Comparison of ENCODE assay signal across 9 mouse cellular contexts in genomic region chr13:49291398-49291797, GRCm38 (mm10). TPM values are rescaled to one million over a fixed set of nuclear protein-coding genes. Genes with fewer than 3 reads are reported as not detected.
DNase-seq lines count a peak whose midpoint lies in the region; TF ChIP-seq lines count a peak whose summit lies in the region.
"Had no signal": no experiment of that assay in that cellular context is flagged by ENCODE, and none has a peak within 500 bp of the region (broad histone marks: within the 10 kb centered on the region; RNA-seq: fewer than 3 reads in every experiment).

No protein-coding gene starts in this region.

- no peaks in the 10 kb centered on the region for H3K27me3 ChIP-seq in MEL (ENCODE audit: control insufficient read depth in 1 of 2, insufficient read depth in 2 of 2, low read length in 2 of 2)
- H3K27me3 ChIP-seq in testis, adult 2 months (ENCODE audit: control insufficient read depth, insufficient read depth, low read length), result no peaks in the 10 kb centered on the region
- H3K27me3 ChIP-seq: heart, embryonic 15.5 days had no signal

- no peak for TF ChIP-seq EP300 in MEL (IDR thresholded peaks at IDR 0.05; ENCODE audit: low read depth in 1 of 2, low read length in 2 of 2)

- H3K79me2 ChIP-seq in MEL (ENCODE audit: control insufficient read depth, insufficient read depth, low read length, poor library complexity), result no peaks in the 10 kb centered on the region

- peak; percentile 76 for TF ChIP-seq CTCF in layer of hippocampus, adult 2 months (conservative IDR thresholded peaks at IDR 0.05)
- peak; percentile 73 to 92 (median 75) for TF ChIP-seq CTCF in MEL (IDR thresholded peaks at IDR 0.05 in 2 of 3, conservative IDR thresholded peaks at IDR 0.05 in 1 of 3; ENCODE audit: control insufficient read depth in 1 of 3, insufficient read depth in 1 of 3, low read depth in 2 of 3, low read length in 3 of 3, poor library complexity in 1 of 3, severe bottlenecking in 1 of 3)
- TF ChIP-seq CTCF in testis, adult 2 months (IDR thresholded peaks at IDR 0.05; ENCODE audit: control insufficient read depth, insufficient read depth, insufficient replicate concordance, low read depth, low read length), result peak; percentile 42; the same call in 1 of the 2 replicates

- peaks cover 0 to 4% of the 10 kb centered on the region in 2 experiments; a peak in 2 of 4 replicates for H3K36me3 ChIP-seq in MEL (ENCODE audit: control insufficient read depth in 1 of 2, insufficient read depth in 2 of 2, low read length in 2 of 2)
- H3K36me3 ChIP-seq in testis, adult 2 months (ENCODE audit: control insufficient read depth, insufficient read depth, low read length), result no peaks in the 10 kb centered on the region
- H3K36me3 ChIP-seq: heart, embryonic 15.5 days had no signal

- H3K9me3 ChIP-seq in MEL (replicated peaks; ENCODE audit: insufficient read depth, low read length), result no peaks in the 10 kb centered on the region
- H3K9me3 ChIP-seq: heart, embryonic 15.5 days had no signal

- no peak for TF ChIP-seq POLR2A in MEL (IDR thresholded peaks at IDR 0.05; ENCODE audit: control insufficient read depth in 1 of 2, insufficient read depth in 1 of 2, low read depth in 1 of 2, low read length in 2 of 2, poor library complexity in 1 of 2)
- no peak for TF ChIP-seq POLR2A in testis, adult 2 months (IDR thresholded peaks at IDR 0.05; ENCODE audit: control insufficient read depth, low read depth, low read length)

- H3K4me1 ChIP-seq in MEL (ENCODE audit: control insufficient read depth in 1 of 2, insufficient read depth in 2 of 2, low read length in 2 of 2), result 0 out of 4 replicates have a peak, but pooled peaks cover 0 to 3% of the 10 kb centered on the region in 2 experiments
- H3K4me1 ChIP-seq in testis, adult 2 months (ENCODE audit: control insufficient read depth, insufficient read depth, low read length), result no peaks in the 10 kb centered on the region
- H3K4me1 ChIP-seq: heart, embryonic 15.5 days had no signal

- H3K4me3 ChIP-seq in layer of hippocampus, adult 2 months, result no peak overlapping the region
- H3K4me3 ChIP-seq in MEL (ENCODE audit: control insufficient read depth in 1 of 2, insufficient read depth in 1 of 2, low read depth in 2 of 2, low read length in 2 of 2), result no peak overlapping the region
- no peak overlapping the region for H3K4me3 ChIP-seq in testis, adult 2 months (ENCODE audit: control insufficient read depth, low read depth, low read length)
- H3K4me3 ChIP-seq: heart, embryonic 15.5 days had no signal

- DNase-seq in layer of hippocampus, adult 2 months (ENCODE audit: low spot score in 2 of 2), result no peak
- DNase-seq in layer of hippocampus, postnatal 25 days (ENCODE audit: extremely low spot score in 1 of 2, low spot score in 1 of 2), result no peak
- DNase-seq in MEL (ENCODE audit: low read depth, low spot score) (peak; percentile 66), adipocyte (ENCODE audit: low spot score) (no peak)
- DNase-seq in forelimb bud, embryonic 11.5 days (ENCODE audit: low read depth, low spot score), result peak; percentile 12
- no peak for DNase-seq in Muller cell, postnatal 12 days (ENCODE audit: inconsistent ontology term)
- no peak for DNase-seq in right cerebral cortex, postnatal 36 days (ENCODE audit: low spot score in 2 of 2)

- H3K27ac ChIP-seq in layer of hippocampus, adult 2 months, result no peak overlapping the region
- H3K27ac ChIP-seq in MEL (ENCODE audit: control insufficient read depth, low read depth, low read length), result no peak overlapping the region
- no peak overlapping the region for H3K27ac ChIP-seq in testis, adult 2 months (ENCODE audit: control insufficient read depth, insufficient read depth, low read depth, low read length)
- H3K27ac ChIP-seq: heart, embryonic 15.5 days had no signal

- TF ChIP-seq RAD21 in MEL (IDR thresholded peaks at IDR 0.05; ENCODE audit: low read depth, low read length), result peak; percentile 42

- H3K9ac ChIP-seq in MEL (ENCODE audit: control insufficient read depth, low read depth, low read length, poor library complexity, severe bottlenecking), result no peak overlapping the region
- H3K9ac ChIP-seq: heart, embryonic 15.5 days had no signal

TF ChIP-seq in MEL, 35 proteins besides CTCF, POLR2A, EP300 and RAD21:
- TF ChIP-seq ZC3H11A (IDR thresholded peaks at IDR 0.05; ENCODE audit: low read depth, low read length) (peak; percentile 26; the same call in 1 of the 2 replicates), ELF1 (IDR thresholded peaks at IDR 0.05; ENCODE audit: low read depth, low read length) (no peak), SMC3 (IDR thresholded peaks at IDR 0.05; ENCODE audit: low read depth, low read length) (peak; percentile 69), ETS1 (IDR thresholded peaks at IDR 0.05; ENCODE audit: low read depth, low read length) (no peak), NELFE (IDR thresholded peaks at IDR 0.05; ENCODE audit: low read depth, low read length) (no peak), TAL1 (IDR thresholded peaks at IDR 0.05; ENCODE audit: low read length) (no peak), UBTF (IDR thresholded peaks at IDR 0.05; ENCODE audit: borderline replicate concordance, insufficient read depth, low read depth, low read length) (no peak), CHD2 (IDR thresholded peaks at IDR 0.05; ENCODE audit: low read length) (no peak), MAFK (IDR thresholded peaks at IDR 0.05; ENCODE audit: borderline replicate concordance, low read depth, low read length) (no peak), MAX (IDR thresholded peaks at IDR 0.05; ENCODE audit: low read length) (no peak), KAT2A (conservative IDR thresholded peaks at IDR 0.05; ENCODE audit: low read depth, low read length) (no peak), POLR2AphosphoS2 (IDR thresholded peaks at IDR 0.05; ENCODE audit: low read length) (no peak), TCF12 (IDR thresholded peaks at IDR 0.05; ENCODE audit: low read depth, low read length) (no peak), MXI1 (IDR thresholded peaks at IDR 0.05; ENCODE audit: low read depth, low read length) (no peak), MYC (IDR thresholded peaks at IDR 0.05; ENCODE audit: low read depth, low read length) (no peak), MEF2A (IDR thresholded peaks at IDR 0.05; ENCODE audit: extremely low read depth, insufficient replicate concordance, low read depth, low read length, poor library complexity, severe bottlenecking) (no peak)

RNA-seq across cellular contexts. Expression of gene Fgd3, which starts 28.7 kb away (rescaled TPM):
- total RNA-seq in layer of hippocampus, adult 2 months (2021), result 1 to 10 TPM; 5.6 to 7.1 TPM
- 1 to 10 TPM; 6.2 to 7.7 TPM for total RNA-seq in layer of hippocampus, postnatal 25 days (2021)
- 5.0 and 6.7 TPM in 2 replicates for total RNA-seq in MEL (2012; rRNA removed)
- polyA plus RNA-seq in MEL (2012; ENCODE audit: insufficient read depth in 1 of 2, insufficient read length in 2 of 2, low read depth in 1 of 2, low replicate concordance in 2 of 2, missing spikeins in 1 of 2), result 1 to 10 TPM in 1 of 2 experiments, not detected in 1; 6.9 TPM
- 0.56 and 0.60 TPM in 2 replicates for polyA plus RNA-seq in testis, adult 2 months (2012; rRNA removed)

RNA-seq across cellular contexts. Expression of gene Susd3, which starts 42.9 kb away (rescaled TPM):
- 1 to 10 TPM; 1.7 TPM for total RNA-seq in layer of hippocampus, adult 2 months (2021)
- 1 to 10 TPM; 2.5 to 3.1 TPM for total RNA-seq in layer of hippocampus, postnatal 25 days (2021)
- 12.5 and 16.2 TPM in 2 replicates for total RNA-seq in MEL (2012; rRNA removed)
- 10 to 100 TPM in 1 of 2 experiments, not detected in 1; 10.8 TPM for polyA plus RNA-seq in MEL (2012; ENCODE audit: insufficient read depth in 1 of 2, insufficient read length in 2 of 2, low read depth in 1 of 2, low replicate concordance in 2 of 2, missing spikeins in 1 of 2)
- 37.7 and 51.3 TPM in 2 replicates for polyA plus RNA-seq in testis, adult 2 months (2012; rRNA removed)

RNA-seq across cellular contexts. Expression of gene Bicd2, which starts 50.0 kb away (rescaled TPM):
- total RNA-seq in layer of hippocampus, adult 2 months (2021), result 10 to 100 TPM; 55.2 to 55.3 TPM
- total RNA-seq in layer of hippocampus, postnatal 25 days (2021), result 10 to 100 TPM; 47.1 to 53.5 TPM
- total RNA-seq in MEL (2012; rRNA removed), result 18.0 and 21.8 TPM in 2 replicates
- polyA plus RNA-seq in MEL (2012; ENCODE audit: insufficient read depth in 1 of 2, insufficient read length in 2 of 2, low read depth in 1 of 2, low replicate concordance in 2 of 2, missing spikeins in 1 of 2), result 10 to 100 TPM in 1 of 2 experiments, not detected in 1; 22.6 TPM
- polyA plus RNA-seq in testis, adult 2 months (2012; rRNA removed), result 42.8 and 44.7 TPM in 2 replicates

Comparison
In these comparisons a context has a peak if more than half of its experiments do, and no peak if none do; other contexts are left out.
1. DNase-seq: peak in MEL (single experiment) and forelimb bud, embryonic 11.5 days (single experiment); none in layer of hippocampus, adult 2 months (0 of 2), layer of hippocampus, postnatal 25 days (0 of 2), Muller cell, postnatal 12 days (single experiment), adipocyte (single experiment) and right cerebral cortex, postnatal 36 days (0 of 2).
2. Peak in every context shown above with its lines, with median percentiles within 50 percentile points of each other: CTCF ChIP-seq.